Mouse (Mus musculus) liver, embryonic 12.5 days (tissue): ENCODE measurements around the gene H2al1e. TPM values are rescaled to one million over a fixed set of nuclear protein-coding genes. Genes with fewer than 3 reads are reported as not detected.
"Not testable (repeated sequence)": the region's sequence is repeated elsewhere in the genome, so short reads cannot be mapped to it uniquely, and the experiment has no call there.

ENCODE experiments used
- ATAC-seq: fragments of 200-750 bp; cut with Nextera tagmentation; 2 replicates; pipeline ENCODE4 v1.8.0; 2017; ENCODE audit warnings: moderate number of reproducible peaks, mild to moderate bottlenecking, moderate library complexity
- H3K27ac ChIP-seq: fragments of 300-500 bp; sonication (generic); 2 replicates; pipeline ENCODE4 v1.5.1; 2016; ENCODE audit warnings: mild to moderate bottlenecking
- H3K27me3 ChIP-seq: fragments of 300-500 bp; sonication (generic); replicated peaks from 2 replicates; pipeline ENCODE4 v1.6.1; 2016; ENCODE audit warnings: mild to moderate bottlenecking, moderate library complexity
- H3K36me3 ChIP-seq: fragments of 300-500 bp; sonication (generic); 2 replicates; pipeline ENCODE4 v1.6.1; 2016; ENCODE audit warnings: mild to moderate bottlenecking, moderate library complexity
- H3K4me1 ChIP-seq: fragments of 300-500 bp; sonication (generic); 2 replicates; pipeline ENCODE4 v1.6.1; 2016
- H3K4me2 ChIP-seq: fragments of 300-500 bp; sonication (generic); 2 replicates; pipeline ENCODE4 v1.6.1; 2016; ENCODE audit warnings: mild to moderate bottlenecking, moderate library complexity
- H3K4me3 ChIP-seq: fragments of 300-500 bp; sonication (generic); 2 replicates; pipeline ENCODE4 v1.5.1; 2016; ENCODE audit warnings: mild to moderate bottlenecking, moderate library complexity
- H3K9ac ChIP-seq: fragments of 300-500 bp; sonication (generic); 2 replicates; pipeline ENCODE4 v1.6.1; 2016; ENCODE audit warnings: mild to moderate bottlenecking, moderate library complexity
- H3K9me3 ChIP-seq: fragments of 300-500 bp; sonication (generic); replicated peaks from 2 replicates; pipeline ENCODE4 v1.6.1; 2016; ENCODE audit warnings: mild to moderate bottlenecking, moderate library complexity
- WGBS: fragments of 180-500 bp; shearing (Covaris S2); methylation state at CpG from one replicate; pipeline ENCODE4 v1.1.7; 2016; ENCODE audit not compliant: insufficient replicate concordance; 5-methylcytosine and 5-hydroxymethylcytosine counted together
- polyA plus RNA-seq: library from polyadenylated mRNA; unstranded; fragments of >200 nt; fragmentation: Nextera tagmentation; extraction: Ambion mirVana; gene quantifications from 2 replicates; pipeline ENCODE4 v1.2.1, GENCODE M21; 2016

The H2al1e gene
- not detected in 2 replicates for polyA plus RNA-seq

DNA sequence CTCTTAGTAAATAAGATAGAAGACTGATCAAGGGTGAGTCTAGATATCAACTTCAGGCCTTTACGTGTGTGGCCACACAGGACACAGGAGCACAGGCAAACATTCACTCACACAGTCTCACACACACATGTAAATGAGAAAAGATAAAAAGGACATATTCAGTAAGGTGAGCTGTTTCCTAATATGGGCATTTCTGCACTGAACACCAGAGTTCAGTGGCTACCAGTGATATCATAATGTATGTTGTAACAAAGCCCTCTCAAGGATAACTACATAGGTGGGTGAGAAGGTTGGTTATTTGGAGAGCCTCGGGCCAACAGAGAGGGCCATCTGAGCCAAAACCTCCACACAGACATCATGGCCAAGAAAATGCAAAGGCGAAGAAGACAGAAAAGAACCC is at the start of gene H2al1e:
H2al1e (plus strand) TSS at position 301 of the 400 bp plus-strand sequence.
- not testable (repeated sequence) for H3K9ac ChIP-seq, H3K36me3 ChIP-seq, H3K9me3 ChIP-seq, H3K4me3 ChIP-seq, H3K27me3 ChIP-seq, ATAC-seq, H3K4me1 ChIP-seq, H3K27ac ChIP-seq, H3K4me2 ChIP-seq
- no CpG with 5 or more reads among the region's 3 CpGs for WGBS

DNA sequence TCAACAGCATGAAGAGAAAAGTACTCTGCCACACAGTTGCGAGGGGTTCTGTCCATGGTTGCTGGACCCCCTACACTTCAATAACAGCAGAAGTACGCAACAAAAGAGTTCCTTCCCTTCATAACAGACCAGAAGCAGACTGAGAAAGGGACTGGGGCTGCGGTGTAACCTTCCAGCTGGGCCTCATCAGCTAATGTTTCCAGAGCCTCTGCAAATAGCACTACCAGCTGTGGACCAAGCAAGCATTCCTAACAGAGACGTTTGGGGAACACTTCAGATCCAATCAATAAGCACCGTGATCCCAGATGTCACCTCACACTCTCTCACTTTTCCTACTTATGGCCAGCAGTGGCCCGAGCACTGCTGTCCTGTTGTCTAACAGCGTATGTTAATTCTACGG is 46.8 kb upstream of the H2al1e start:
- no peak overlapping the region for H3K27ac ChIP-seq
- WGBS: 64% methylated on average over 8 of the region's 8 CpGs
- no peak overlapping the region for H3K4me2 ChIP-seq
- H3K36me3 ChIP-seq: no peaks in the 10 kb centered on the region
- H3K4me3 ChIP-seq: no peak overlapping the region
- H3K9ac ChIP-seq: no peak overlapping the region
- H3K27me3 ChIP-seq: peaks cover 6% of the 10 kb centered on the region; the same call in 1 of the 2 replicates
- H3K4me1 ChIP-seq: no peaks in the 10 kb centered on the region
- no peaks in the 10 kb centered on the region for H3K9me3 ChIP-seq
- ATAC-seq: no peak

DNA sequence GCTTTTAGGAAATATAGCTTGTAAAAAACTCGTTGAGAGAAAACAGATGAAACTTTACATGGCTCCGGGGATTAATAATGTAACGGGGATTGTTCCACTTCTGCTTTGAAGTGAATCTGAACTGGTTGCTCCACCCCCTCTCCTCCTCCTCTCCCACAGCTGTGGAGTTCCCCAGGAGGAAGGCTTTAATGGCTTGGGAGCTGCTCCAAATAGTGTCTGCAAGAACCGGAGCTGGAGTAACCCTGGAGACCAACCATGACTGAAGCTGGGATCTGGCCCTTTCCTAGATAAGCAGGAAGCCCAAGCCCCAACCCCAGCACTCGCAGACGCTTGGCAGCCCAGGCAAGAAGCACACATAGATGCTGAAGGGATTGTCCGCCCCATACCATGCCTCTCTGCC is 43.9 kb upstream of the H2al1e start:
- WGBS: 48% methylated on average over 7 of the region's 7 CpGs
- H3K4me3 ChIP-seq: no peak overlapping the region
- no peaks in the 10 kb centered on the region for H3K9me3 ChIP-seq
- H3K4me2 ChIP-seq: no peak overlapping the region
- no peak overlapping the region for H3K27ac ChIP-seq
- H3K9ac ChIP-seq: no peak overlapping the region
- ATAC-seq: no peak
- no peaks in the 10 kb centered on the region for H3K4me1 ChIP-seq
- no peaks in the 10 kb centered on the region for H3K36me3 ChIP-seq
- 0 out of 2 replicates have a peak, but pooled peaks cover 6% of the 10 kb centered on the region for H3K27me3 ChIP-seq

DNA sequence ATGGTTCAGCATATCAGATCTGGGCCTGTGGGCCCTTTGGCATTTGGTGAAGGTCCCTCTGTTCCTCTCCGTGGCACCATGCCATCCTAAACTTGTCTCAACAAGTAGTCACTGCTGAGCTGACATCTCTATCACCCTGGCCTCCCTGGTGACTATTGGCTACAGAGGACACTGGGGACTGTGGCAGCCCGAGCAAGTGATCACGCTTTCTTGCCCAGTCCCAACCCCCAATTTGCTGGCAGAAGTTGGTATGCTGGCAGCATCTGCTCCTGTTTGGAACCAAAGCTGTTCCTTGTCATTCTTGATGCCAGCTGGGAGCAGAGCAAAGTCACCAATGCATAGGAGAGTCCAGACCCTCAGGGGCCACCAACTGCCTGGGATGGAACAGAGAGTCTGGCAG is 42.7 kb upstream of the H2al1e start:
- H3K4me1 ChIP-seq: no peaks in the 10 kb centered on the region

DNA sequence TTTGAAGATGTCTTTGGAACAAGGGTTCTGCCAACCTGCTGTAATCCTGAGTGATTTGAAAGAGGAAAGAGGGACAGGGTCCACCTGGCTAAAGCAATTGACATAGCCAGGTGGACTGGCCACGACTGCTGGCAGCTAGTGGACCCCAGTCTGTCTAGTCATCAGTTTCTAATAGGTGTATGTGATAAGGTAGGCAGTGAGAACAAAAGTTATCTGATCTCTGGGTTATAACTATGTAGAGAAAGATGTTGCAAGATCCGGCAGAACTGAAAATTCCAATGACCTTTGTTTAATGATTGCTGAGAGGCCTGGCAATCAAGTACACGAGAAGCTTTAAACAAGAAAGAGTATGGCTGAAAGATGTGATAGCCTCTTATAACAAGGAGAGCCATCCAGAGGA is 38.5 kb upstream of the H2al1e start:
- WGBS: 50% methylated on average over 3 of the region's 3 CpGs
- Histone ChIP-seq H3K4me3 (no peak overlapping the region), H3K36me3 (no peaks in the 10 kb centered on the region), H3K4me1 (no peaks in the 10 kb centered on the region), H3K4me2 (no peak overlapping the region), H3K9me3 (no peaks in the 10 kb centered on the region), H3K27me3 (no peaks in the 10 kb centered on the region), H3K9ac (no peak overlapping the region), H3K27ac (no peak overlapping the region)
- ATAC-seq: no peak

More for the DNA sequence above, 42.7 kb upstream of the H2al1e start:
- no peak overlapping the region for H3K9ac ChIP-seq
- no peak overlapping the region for H3K27ac ChIP-seq
- no peak overlapping the region for H3K4me2 ChIP-seq
- WGBS: 79% methylated on average over 3 of the region's 3 CpGs
- no peaks in the 10 kb centered on the region for H3K9me3 ChIP-seq
- H3K36me3 ChIP-seq: no peaks in the 10 kb centered on the region
- ATAC-seq: no peak
- no peak overlapping the region for H3K4me3 ChIP-seq
- H3K27me3 ChIP-seq: 0 out of 2 replicates have a peak, but pooled peaks cover 6% of the 10 kb centered on the region

DNA sequence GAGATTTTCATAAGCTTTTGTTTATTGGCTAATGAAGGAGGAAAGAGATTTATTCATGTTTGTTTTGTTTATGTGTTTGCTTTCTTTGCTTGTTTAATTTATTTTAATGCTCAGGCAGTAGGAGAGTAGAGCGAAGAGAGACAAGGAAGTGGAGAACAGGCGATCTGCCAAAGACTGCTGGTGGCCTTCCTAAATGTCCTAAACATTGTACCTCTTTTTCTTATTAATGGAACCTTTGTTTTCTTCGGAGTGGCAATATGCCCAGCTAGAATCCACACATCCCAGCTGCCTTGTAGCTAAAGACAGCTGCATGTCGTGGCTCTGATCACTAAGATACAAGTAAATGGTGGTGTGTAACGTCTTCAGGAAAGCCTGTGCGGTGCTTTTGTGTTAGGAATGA is 34.7 kb upstream of the H2al1e start:
- Histone ChIP-seq H3K4me1 (no peaks in the 10 kb centered on the region), H3K27me3 (no peaks in the 10 kb centered on the region), H3K27ac (no peak overlapping the region), H3K4me2 (no peak overlapping the region), H3K4me3 (no peak overlapping the region), H3K9ac (no peak overlapping the region), H3K9me3 (no peaks in the 10 kb centered on the region), H3K36me3 (no peaks in the 10 kb centered on the region)
- ATAC-seq: no peak
- 66% methylated on average over 6 of the region's 6 CpGs for WGBS

DNA sequence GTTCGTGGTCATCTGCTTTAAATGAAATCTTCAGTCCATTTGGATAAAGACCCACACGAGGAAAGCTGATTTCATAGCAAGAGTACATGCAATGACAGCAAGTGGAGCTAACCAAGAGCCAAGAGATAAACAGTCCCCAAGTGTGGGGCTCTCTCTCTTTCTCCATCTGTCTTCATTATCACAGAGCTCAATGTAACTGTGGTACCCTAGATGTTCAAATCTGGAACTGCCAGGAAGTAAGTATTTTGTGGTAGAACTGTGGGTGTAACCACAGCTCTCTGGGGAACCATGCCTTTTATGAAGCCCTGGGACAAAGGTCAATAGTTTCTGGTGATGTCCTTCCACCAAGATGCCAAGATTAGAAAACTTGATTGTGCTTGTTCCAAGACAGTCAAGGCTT is 31.0 kb upstream of the H2al1e start:
- 36% methylated on average over 2 of the region's 2 CpGs for WGBS
- Histone ChIP-seq H3K4me2 (no peak overlapping the region), H3K4me3 (no peak overlapping the region), H3K36me3 (no peaks in the 10 kb centered on the region), H3K9me3 (no peaks in the 10 kb centered on the region), H3K27ac (no peak overlapping the region), H3K27me3 (no peaks in the 10 kb centered on the region), H3K4me1 (no peaks in the 10 kb centered on the region), H3K9ac (no peak overlapping the region)
- no peak for ATAC-seq

DNA sequence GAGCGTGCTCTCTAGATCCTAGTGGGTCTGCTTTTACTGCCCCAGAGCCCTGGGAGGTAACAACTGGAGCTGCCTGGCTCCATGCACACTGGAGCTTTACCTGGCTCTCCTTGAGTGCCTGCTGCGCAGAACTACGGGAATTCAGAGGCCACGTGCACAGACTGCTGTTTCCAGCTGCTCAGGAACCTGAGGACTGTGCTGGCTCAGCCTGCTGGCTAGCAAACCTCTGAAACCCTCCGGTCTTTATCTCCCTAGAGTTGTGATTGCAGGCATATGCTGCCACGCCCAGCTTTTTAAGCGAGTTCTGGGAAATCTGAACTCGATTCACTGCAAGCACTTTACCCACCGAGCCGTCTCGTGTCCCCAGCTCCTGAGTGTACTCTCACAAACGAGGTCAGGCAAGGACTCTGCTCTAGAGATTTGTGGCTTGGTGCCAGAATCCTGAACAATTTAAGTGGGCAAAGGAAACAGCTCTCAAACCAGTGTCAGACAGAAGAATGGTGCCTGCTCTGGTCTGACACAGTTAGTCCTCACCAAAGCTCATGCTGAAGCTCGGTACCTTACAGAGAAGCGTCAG is 23.3 kb upstream of the H2al1e start:
- H3K4me1 ChIP-seq: no peaks in the 10 kb centered on the region
- WGBS: 58% methylated on average over 14 of the region's 14 CpGs
- H3K4me2 ChIP-seq: no peak overlapping the region
- no peaks in the 10 kb centered on the region for H3K36me3 ChIP-seq
- H3K4me3 ChIP-seq: no peak overlapping the region
- 0 out of 2 replicates have a peak, but pooled peaks cover 8% of the 10 kb centered on the region for H3K27me3 ChIP-seq
- no peak overlapping the region for H3K9ac ChIP-seq
- no peak overlapping the region for H3K27ac ChIP-seq
- no peaks in the 10 kb centered on the region for H3K9me3 ChIP-seq
- no peak for ATAC-seq

DNA sequence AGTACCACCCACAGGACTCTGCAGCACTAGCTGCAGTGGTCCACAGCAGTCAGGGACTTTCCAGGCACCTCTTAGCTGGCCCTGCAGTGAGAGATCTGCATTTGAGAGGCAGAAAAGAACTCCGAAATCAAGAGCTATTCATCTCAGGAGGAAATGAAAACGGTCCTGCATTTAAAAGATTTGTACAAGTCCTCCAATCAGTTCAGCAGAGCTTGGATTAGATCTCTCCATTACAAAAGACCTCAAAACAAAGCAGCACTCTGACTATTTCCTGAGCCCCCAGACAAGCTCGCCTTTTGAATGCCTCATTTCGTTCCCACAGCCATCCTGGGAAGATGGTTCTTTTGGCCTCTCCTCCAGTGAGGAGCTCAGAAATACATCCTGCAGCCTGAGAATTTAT is 22.5 kb upstream of the H2al1e start:
- 0 out of 2 replicates have a peak, but pooled peaks cover 8% of the 10 kb centered on the region for H3K27me3 ChIP-seq
- H3K4me1 ChIP-seq: no peaks in the 10 kb centered on the region
- no peak overlapping the region for H3K9ac ChIP-seq
- WGBS: 57% methylated on average over 4 of the region's 4 CpGs
- H3K27ac ChIP-seq: no peak overlapping the region
- no peaks in the 10 kb centered on the region for H3K9me3 ChIP-seq
- no peaks in the 10 kb centered on the region for H3K36me3 ChIP-seq
- no peak overlapping the region for H3K4me3 ChIP-seq
- no peak for ATAC-seq
- no peak overlapping the region for H3K4me2 ChIP-seq

DNA sequence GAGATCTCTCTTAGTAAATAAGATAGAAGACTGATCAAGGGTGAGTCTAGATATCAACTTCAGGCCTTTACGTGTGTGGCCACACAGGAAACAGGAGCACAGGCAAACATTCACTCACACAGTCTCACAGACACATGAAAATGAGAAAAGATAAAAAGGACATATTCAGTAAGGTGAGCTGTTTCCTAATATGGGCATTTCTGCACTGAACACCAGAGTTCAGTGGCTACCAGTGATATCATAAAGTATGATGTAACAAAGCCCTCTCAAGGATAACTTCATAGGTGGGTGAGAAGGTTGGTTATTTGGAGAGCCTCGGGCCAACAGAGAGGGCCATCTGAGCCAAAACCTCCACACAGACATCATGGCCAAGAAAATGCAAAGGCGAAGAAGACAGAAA is 12.8 kb upstream of the H2al1e start, which contains the start of gene H2al1a:
H2al1a (plus strand) TSS at position 301 of the 400 bp plus-strand sequence.
- not testable (repeated sequence) for H3K9me3 ChIP-seq, H3K4me3 ChIP-seq, H3K9ac ChIP-seq, H3K36me3 ChIP-seq, H3K4me1 ChIP-seq, H3K27me3 ChIP-seq, H3K4me2 ChIP-seq, ATAC-seq, H3K27ac ChIP-seq
- no CpG with 5 or more reads among the region's 3 CpGs for WGBS

DNA sequence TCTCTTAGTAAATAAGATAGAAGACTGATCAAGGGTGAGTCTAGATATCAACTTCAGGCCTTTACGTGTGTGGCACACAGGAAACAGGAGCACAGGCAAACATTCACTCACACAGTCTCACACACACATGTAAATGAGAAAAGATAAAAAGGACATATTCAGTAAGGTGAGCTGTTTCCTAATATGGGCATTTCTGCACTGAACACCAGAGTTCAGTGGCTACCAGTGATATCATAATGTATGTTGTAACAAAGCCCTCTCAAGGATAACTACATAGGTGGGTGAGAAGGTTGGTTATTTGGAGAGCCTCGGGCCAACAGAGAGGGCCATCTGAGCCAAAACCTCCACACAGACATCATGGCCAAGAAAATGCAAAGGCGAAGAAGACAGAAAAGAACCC is 9.6 kb upstream of the H2al1e start, which contains the start of gene H2al1b:
H2al1b (plus strand) TSS at position 301 of the 400 bp plus-strand sequence.
- not testable (repeated sequence) for H3K27me3 ChIP-seq, H3K4me1 ChIP-seq, H3K9ac ChIP-seq, H3K4me2 ChIP-seq, H3K36me3 ChIP-seq, H3K27ac ChIP-seq, ATAC-seq, H3K9me3 ChIP-seq, H3K4me3 ChIP-seq
- WGBS: 94% methylated on average over 1 of the region's 3 CpGs

DNA sequence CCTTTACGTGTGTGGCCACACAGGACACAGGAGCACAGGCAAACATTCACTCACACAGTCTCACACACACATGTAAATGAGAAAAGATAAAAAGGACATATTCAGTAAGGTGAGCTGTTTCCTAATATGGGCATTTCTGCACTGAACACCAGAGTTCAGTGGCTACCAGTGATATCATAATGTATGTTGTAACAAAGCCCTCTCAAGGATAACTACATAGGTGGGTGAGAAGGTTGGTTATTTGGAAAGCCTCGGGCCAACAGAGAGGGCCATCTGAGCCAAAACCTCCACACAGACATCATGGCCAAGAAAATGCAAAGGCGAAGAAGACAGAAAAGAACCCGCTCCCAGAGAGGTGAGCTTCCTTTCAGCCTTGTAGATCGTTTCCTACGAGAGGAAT is 6.4 kb upstream of the H2al1e start, which contains the start of gene H2al1c:
H2al1c (plus strand) TSS at position 301 of the 400 bp plus-strand sequence.
- H3K4me1 ChIP-seq, ATAC-seq, H3K27ac ChIP-seq, H3K9ac ChIP-seq, H3K4me3 ChIP-seq, H3K4me2 ChIP-seq, H3K27me3 ChIP-seq, H3K36me3 ChIP-seq, H3K9me3 ChIP-seq: not testable (repeated sequence)
- WGBS: 69% methylated on average over 2 of the region's 6 CpGs

DNA sequence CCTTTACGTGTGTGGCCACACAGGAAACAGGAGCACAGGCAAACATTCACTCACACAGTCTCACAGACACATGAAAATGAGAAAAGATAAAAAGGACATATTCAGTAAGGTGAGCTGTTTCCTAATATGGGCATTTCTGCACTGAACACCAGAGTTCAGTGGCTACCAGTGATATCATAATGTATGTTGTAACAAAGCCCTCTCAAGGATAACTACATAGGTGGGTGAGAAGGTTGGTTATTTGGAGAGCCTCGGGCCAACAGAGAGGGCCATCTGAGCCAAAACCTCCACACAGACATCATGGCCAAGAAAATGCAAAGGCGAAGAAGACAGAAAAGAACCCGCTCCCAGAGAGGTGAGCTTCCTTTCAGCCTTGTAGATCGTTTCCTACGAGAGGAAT is 3.2 kb upstream of the H2al1e start, which contains the start of gene H2al1d:
H2al1d (plus strand) TSS at position 301 of the 400 bp plus-strand sequence.
- H3K4me3 ChIP-seq, H3K9me3 ChIP-seq, H3K4me2 ChIP-seq, ATAC-seq, H3K4me1 ChIP-seq, H3K36me3 ChIP-seq, H3K9ac ChIP-seq, H3K27me3 ChIP-seq, H3K27ac ChIP-seq: not testable (repeated sequence)
- no CpG with 5 or more reads among the region's 6 CpGs for WGBS
